Mouse (Mus musculus): ENCODE data around the gene Sgpp2.

- TF ChIP-seq CTCF (IDR thresholded peaks at IDR 0.05; ENCODE audit: low read depth, low read length) (no peak), GATA2 (IDR thresholded peaks at IDR 0.05; ENCODE audit: borderline replicate concordance, low read depth, low read length) (no peak), GATA1 (IDR thresholded peaks at IDR 0.05; ENCODE audit: borderline replicate concordance, low read length) (no peak), TAL1 (conservative IDR thresholded peaks at IDR 0.05; ENCODE audit: low read depth, low read length) (no peak)
These were observed 136.6 kb downstream of the Sgpp2 start for GRCm38 (mm10) chr1:78446742-78447141.

Measured in G1E (cell line).